Mouse (Mus musculus) testis, adult 2 months (tissue): Measurements from ENCODE around the gene Msh6.
"Not testable (repeated sequence)": the region's sequence is repeated elsewhere in the genome, so short reads cannot be mapped to it uniquely, and the experiment has no call there.

ENCODE experiments used
- CTCF ChIP-seq: fragments of 200-500 bp; IDR thresholded peaks from 2 replicates; pipeline ENCODE4 v1.5.1; 2012; ENCODE audit warnings: low read depth, mild to moderate bottlenecking, inconsistent platforms, low read length, moderate library complexity; ENCODE audit not compliant: control insufficient read depth, insufficient read depth, insufficient replicate concordance
- POLR2A ChIP-seq: fragments of 200-500 bp; IDR thresholded peaks from 2 replicates; pipeline ENCODE4 v1.6.1; 2012; ENCODE audit warnings: low read depth, mild to moderate bottlenecking, inconsistent platforms, low read length, moderate library complexity; ENCODE audit not compliant: control insufficient read depth

GRCm38 (mm10) chr17:87954618-87955124 is 20.2 kb upstream of the Msh6 start:
- TF ChIP-seq CTCF, POLR2A: not testable (repeated sequence)
